Mouse (Mus musculus) forebrain, postnatal 0 days (tissue): ENCODE data around the gene Slc27a5. TPM values are rescaled to one million over a fixed set of nuclear protein-coding genes. Genes with fewer than 3 reads are reported as not detected.

Experiments
- ATAC-seq: fragments of 200-750 bp; cut with Nextera tagmentation; 2 replicates; pipeline ENCODE4 v1.8.0; 2017; ENCODE audit warnings: mild to moderate bottlenecking, moderate library complexity
- DNase-seq: peaks from one replicate; pipeline ENCODE4 v3.0.0-alpha.2; 2015
- H3K27ac ChIP-seq: fragments of 300-500 bp; sonication (generic); 2 replicates; pipeline ENCODE4 v1.5.1; 2014; ENCODE audit warnings: low read depth, mild to moderate bottlenecking, antibody characterized with exemption, low read length, moderate library complexity, mixed read lengths
- H3K27me3 ChIP-seq: fragments of 300-500 bp; sonication (generic); 2 replicates; pipeline ENCODE4 v1.6.1; 2014; ENCODE audit warnings: mild to moderate bottlenecking, low read length, mixed read lengths; ENCODE audit not compliant: insufficient read depth
- H3K36me3 ChIP-seq: fragments of 300-500 bp; sonication (generic); 2 replicates; pipeline ENCODE4 v1.6.1; 2014; ENCODE audit warnings: mild to moderate bottlenecking, moderate library complexity; ENCODE audit not compliant: insufficient read depth
- H3K4me1 ChIP-seq: fragments of 300-500 bp; sonication (generic); 2 replicates; pipeline ENCODE4 v1.6.1; 2014; ENCODE audit warnings: antibody characterized with exemption; ENCODE audit not compliant: insufficient read depth
- H3K4me2 ChIP-seq: fragments of 300-500 bp; sonication (generic); 2 replicates; pipeline ENCODE4 v1.6.1; 2014; ENCODE audit warnings: low read depth, mild to moderate bottlenecking, moderate library complexity
- H3K4me3 ChIP-seq: fragments of 300-500 bp; sonication (generic); 2 replicates; pipeline ENCODE4 v1.5.1; 2014; ENCODE audit warnings: low read depth, low read length, mixed read lengths
- H3K9ac ChIP-seq: fragments of 300-500 bp; sonication (generic); 2 replicates; pipeline ENCODE4 v1.6.1; 2014; ENCODE audit warnings: mild to moderate bottlenecking
- H3K9me3 ChIP-seq: fragments of 300-500 bp; sonication (generic); 2 replicates; pipeline ENCODE4 v1.6.1; 2016; ENCODE audit warnings: low read length
- CTCF ChIP-seq: sonication (generic); IDR thresholded peaks from 2 replicates; pipeline ENCODE4 v1.5.1; 2016; ENCODE audit warnings: antibody characterized with exemption, control low read depth, low read depth
- WGBS: fragments of 180-500 bp; shearing (Covaris S2); extraction: QIAGEN DNeasy Blood & Tissue Kit; methylation state at CpG from one replicate; pipeline ENCODE4 v1.1.7; 2014; 5-methylcytosine and 5-hydroxymethylcytosine counted together
- polyA plus RNA-seq: library from polyadenylated mRNA; unstranded; fragments of >200 nt; fragmentation: Nextera tagmentation; extraction: Ambion mirVana; gene quantifications from 2 replicates; pipeline ENCODE4 v1.2.1, GENCODE M21; 2015
- total RNA-seq: library from RNA; depleted of rRNA; stranded (reverse); fragments of >200 nt; gene quantifications from 2 replicates; pipeline ENCODE4 v1.2.3, GENCODE M21; 2014

The Slc27a5 gene
- total and polyA plus RNA-seq, 2 experiments from 2014 or later, result 0.18 to 0.43 TPM

DNA sequence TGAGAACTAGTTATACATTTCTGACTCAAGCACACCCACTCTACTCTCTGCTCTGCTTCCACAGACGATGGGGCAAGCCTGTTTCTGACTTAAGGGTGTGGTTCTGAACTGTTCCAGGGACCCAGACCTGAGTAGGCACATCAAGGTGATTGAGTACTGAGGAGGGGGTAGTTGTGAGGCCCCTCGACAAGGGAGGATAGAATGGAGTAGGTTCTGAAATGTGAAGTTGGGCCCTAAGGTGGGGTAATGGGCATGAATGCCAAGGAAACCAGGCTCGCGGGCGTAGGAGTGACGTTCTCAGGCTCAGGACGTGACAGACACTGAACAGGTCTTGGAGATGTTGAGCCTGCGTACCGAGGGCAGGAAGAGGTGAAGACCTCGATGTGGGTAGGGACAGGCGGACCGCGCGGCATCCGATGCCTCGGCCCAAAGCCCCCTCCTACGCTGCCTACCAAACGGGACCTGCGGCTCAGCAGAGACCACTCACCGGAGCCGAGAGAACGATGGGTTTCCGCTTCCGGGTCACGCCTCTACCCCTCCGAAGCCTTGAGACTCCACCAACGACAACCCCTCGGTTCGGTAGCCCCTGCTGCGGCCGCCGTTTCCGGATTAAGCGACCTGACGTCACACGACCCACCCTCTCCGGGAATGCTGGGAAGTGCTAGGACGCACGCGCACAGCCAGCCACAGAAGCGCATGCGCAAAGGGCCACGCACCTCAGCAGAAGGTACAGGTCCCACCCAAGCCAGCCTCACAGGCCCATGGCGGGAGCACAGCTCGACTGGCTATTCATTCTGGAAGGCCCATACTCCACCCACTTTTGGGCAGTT, 36.4 kb upstream of the Slc27a5 start, which contains the start of gene Chmp2a:
Chmp2a (minus strand) TSS at position 660 of the 830 bp plus-strand sequence.
- DNase-seq (peak; percentile 98), ATAC-seq (peak; percentile 81)
- H3K4me2 ChIP-seq, result peak within 1 kb of the TSS; percentile 90
- peak within 1 kb of the TSS; percentile 50 for H3K4me3 ChIP-seq
- peaks cover 55% of the 10 kb centered on the region for H3K36me3 ChIP-seq
- peak within 1 kb of the TSS; percentile 76 for H3K9ac ChIP-seq
- no peak for TF ChIP-seq CTCF
- no peaks in the 10 kb centered on the region for H3K9me3 ChIP-seq
- H3K27me3 ChIP-seq, result no peaks in the 10 kb centered on the region
- WGBS, result under 1% methylated on average over 45 of the region's 45 CpGs
- peaks cover 21% of the 10 kb centered on the region for H3K4me1 ChIP-seq
- peak within 1 kb of the TSS; percentile 91 for H3K27ac ChIP-seq

DNA sequence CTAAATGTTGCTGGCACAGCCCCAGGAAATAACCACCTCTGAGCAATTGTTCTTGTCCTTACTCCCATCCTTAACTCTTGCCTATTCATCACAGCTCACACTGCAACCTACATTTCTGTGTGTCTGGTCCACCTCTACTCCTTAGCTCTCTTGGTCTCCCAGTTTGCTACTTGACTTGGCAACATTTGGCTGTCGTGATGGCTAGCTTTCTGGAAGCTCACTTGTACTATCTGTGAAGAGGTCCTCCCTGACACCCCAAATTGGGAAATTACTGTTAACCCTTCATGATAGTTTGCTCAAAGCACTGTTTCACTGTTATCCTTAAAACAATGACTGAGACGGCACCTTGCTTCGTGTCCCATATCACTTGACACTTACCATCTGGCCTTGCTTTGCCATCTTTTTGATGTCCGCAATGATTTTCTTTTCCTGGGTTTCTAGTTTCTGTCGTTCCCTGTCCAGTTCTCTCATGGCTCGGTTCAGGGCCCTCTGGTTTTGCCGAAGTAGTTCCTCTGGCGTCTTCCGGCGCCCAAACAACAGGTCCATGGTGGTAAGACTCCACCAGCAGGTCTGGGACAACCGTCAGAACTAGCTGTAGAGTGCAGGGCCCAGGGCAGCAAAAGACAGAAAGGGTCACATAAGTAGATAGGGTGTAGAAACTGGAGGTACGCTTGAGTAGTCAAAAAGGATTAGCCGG, 35.6 kb upstream of the Slc27a5 start:
- Histone ChIP-seq H3K9me3 (no peaks in the 10 kb centered on the region), H3K4me3 (peak overlapping the region; percentile 50), H3K27me3 (no peaks in the 10 kb centered on the region), H3K9ac (peak overlapping the region; percentile 76), H3K4me2 (peak overlapping the region; percentile 90), H3K27ac (peak overlapping the region; percentile 91), H3K36me3 (peaks cover 63% of the 10 kb centered on the region), H3K4me1 (peaks cover 17% of the 10 kb centered on the region)
- ATAC-seq (no peak), DNase-seq (no peak)
- WGBS, result 53% methylated on average over 13 of the region's 13 CpGs
- no peak for TF ChIP-seq CTCF

DNA sequence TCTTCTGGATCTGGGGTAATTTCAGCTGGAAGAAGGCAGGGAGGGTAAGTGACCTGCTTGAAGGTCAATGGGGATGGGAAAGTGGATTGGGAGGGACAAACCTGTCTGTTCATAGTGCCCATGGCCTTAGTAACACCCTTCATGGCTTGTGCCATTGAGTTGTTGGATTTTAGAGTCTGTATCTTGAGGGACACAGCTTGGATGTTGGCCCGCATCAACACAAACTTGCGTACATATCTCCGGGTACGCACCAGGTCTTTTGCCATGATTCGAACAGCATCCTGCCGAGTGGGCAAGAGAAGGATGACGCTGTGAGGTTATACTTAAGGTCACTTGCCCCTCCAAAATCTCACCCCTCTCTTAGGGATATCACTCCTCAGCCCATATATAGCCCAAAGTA, 34.5 kb upstream of the Slc27a5 start:
- TF ChIP-seq CTCF, result no peak
- 93% methylated on average over 7 of the region's 7 CpGs for WGBS
- Histone ChIP-seq H3K27ac (no peak overlapping the region), H3K9ac (no peak overlapping the region), H3K9me3 (no peaks in the 10 kb centered on the region), H3K4me3 (no peak overlapping the region), H3K27me3 (no peaks in the 10 kb centered on the region), H3K36me3 (peaks cover 74% of the 10 kb centered on the region), H3K4me1 (peaks cover 17% of the 10 kb centered on the region), H3K4me2 (no peak overlapping the region)
- ATAC-seq (no peak), DNase-seq (no peak)

DNA sequence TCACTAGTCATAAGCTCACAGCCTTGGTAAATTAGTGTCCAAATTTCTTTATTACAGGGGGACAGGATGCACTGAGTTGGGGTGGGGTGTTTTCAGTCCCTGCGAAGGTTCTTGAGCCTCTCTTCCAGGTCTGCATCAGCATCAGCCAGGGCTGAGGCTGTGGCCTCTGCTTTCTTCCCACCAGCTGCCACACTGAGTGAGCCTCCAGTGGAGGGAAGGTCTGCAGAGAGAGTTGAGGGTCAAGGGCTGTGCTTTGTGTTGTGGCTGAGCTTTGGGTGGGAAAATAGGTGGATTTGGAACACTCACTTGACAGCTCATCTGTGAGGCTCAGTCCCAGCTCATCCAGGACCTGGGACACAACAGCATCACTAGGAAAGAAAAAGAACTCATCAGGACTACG, 34.0 kb upstream of the Slc27a5 start:
- Histone ChIP-seq H3K4me2 (no peak overlapping the region), H3K27me3 (no peaks in the 10 kb centered on the region), H3K36me3 (peaks cover 79% of the 10 kb centered on the region), H3K4me3 (no peak overlapping the region), H3K9me3 (no peaks in the 10 kb centered on the region), H3K27ac (no peak overlapping the region), H3K4me1 (peaks cover 17% of the 10 kb centered on the region), H3K9ac (no peak overlapping the region)
- WGBS, result 85% methylated on average over 2 of the region's 2 CpGs
- no peak for TF ChIP-seq CTCF
- ATAC-seq (no peak), DNase-seq (no peak)

DNA sequence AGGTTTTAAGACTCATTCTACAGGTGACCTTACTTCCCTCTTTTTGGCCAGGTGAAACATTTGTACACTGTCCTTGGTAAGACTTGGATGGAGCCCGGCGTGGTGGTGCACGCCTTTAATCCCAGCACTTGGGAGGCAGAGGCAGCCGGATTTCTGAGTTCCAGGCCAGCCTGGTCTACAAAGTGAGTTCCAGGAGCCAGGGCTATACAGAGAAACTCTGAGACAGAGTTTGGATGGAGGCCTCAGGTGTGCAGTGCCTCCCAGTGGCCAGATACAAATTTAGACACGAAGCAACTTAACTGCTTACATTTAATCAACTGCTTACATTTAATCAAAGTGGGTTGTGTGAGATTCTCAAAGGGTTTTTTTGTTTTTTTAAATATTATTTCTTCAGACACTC, 33.1 kb upstream of the Slc27a5 start:
- Histone ChIP-seq H3K9me3 (no peaks in the 10 kb centered on the region), H3K4me1 (peaks cover 10% of the 10 kb centered on the region; the same call in 1 of the 2 replicates), H3K27me3 (no peaks in the 10 kb centered on the region), H3K4me2 (no peak overlapping the region), H3K27ac (no peak overlapping the region), H3K9ac (no peak overlapping the region), H3K36me3 (peaks cover 83% of the 10 kb centered on the region), H3K4me3 (no peak overlapping the region)
- peak; percentile 57 for TF ChIP-seq CTCF
- 67% methylated on average over 5 of the region's 5 CpGs for WGBS
- ATAC-seq, result no peak
- no peak for DNase-seq

DNA sequence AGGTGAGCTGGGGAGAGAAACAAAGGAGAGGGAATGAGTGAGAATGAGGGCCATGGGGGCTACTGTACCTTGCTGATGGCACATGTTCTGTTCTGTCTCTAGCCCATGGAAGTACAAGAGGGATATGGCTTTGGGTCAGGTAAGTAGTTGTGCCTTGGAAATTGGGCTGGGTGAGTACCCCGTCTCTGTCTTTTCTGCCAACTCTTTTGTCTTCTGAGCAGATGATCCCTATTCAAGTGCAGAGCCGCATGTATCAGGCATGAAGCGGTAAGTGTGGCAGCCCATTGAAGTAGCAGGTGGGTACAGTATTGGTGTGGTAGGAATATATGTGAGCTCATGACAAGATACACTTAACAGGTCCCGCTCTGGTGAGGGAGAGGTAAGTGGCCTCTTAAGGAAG, 31.0 kb upstream of the Slc27a5 start:
- Histone ChIP-seq H3K9ac (no peak overlapping the region), H3K4me2 (no peak overlapping the region), H3K4me3 (no peak overlapping the region), H3K4me1 (peaks cover 15% of the 10 kb centered on the region), H3K27ac (no peak overlapping the region), H3K27me3 (no peaks in the 10 kb centered on the region), H3K9me3 (no peaks in the 10 kb centered on the region), H3K36me3 (peaks cover 71% of the 10 kb centered on the region)
- DNase-seq (no peak), ATAC-seq (no peak)
- WGBS, result 89% methylated on average over 4 of the region's 4 CpGs
- TF ChIP-seq CTCF, result no peak
